Mouse (Mus musculus): Measurements from ENCODE around the gene Eda.
"Not testable (repeated sequence)": the region's sequence is repeated elsewhere in the genome, so short reads cannot be mapped to it uniquely, and the experiment has no call there.

Eda gene

GRCm38 (mm10) chrX:100409245-100409644, 433.8 kb downstream of the Eda start:
- no peak for DNase-seq (ENCODE audit: low spot score in 2 of 2)

- no peak for DNase-seq (ENCODE audit: low spot score in 2 of 2)
These were observed 453.3 kb downstream of the Eda start, which contains the start of gene Otud6a for GRCm38 (mm10) chrX:100428693-100429092. Gene Otud6a, plus strand, starts transcription at chrX:100429013.

GRCm38 (mm10) chrX:100432311-100432710, 456.9 kb downstream of the Eda start:
- DNase-seq (ENCODE audit: low spot score in 2 of 2) = no peak

GRCm38 (mm10) chrX:100442617-100443016, 467.2 kb downstream of the Eda start, which contains the start of gene Awat2:
Gene Awat2, minus strand, starts transcription at chrX:100442717.
- not testable (repeated sequence) for DNase-seq (ENCODE audit: low spot score in 2 of 2)

GRCm38 (mm10) chrX:100443532-100443931, 468.1 kb downstream of the Eda start:
- no peak for DNase-seq (ENCODE audit: low spot score in 2 of 2)

Data from left cerebral cortex, adult 9 months (tissue).